Mouse (Mus musculus): ENCODE data around the gene Slc35a5.

DNA sequence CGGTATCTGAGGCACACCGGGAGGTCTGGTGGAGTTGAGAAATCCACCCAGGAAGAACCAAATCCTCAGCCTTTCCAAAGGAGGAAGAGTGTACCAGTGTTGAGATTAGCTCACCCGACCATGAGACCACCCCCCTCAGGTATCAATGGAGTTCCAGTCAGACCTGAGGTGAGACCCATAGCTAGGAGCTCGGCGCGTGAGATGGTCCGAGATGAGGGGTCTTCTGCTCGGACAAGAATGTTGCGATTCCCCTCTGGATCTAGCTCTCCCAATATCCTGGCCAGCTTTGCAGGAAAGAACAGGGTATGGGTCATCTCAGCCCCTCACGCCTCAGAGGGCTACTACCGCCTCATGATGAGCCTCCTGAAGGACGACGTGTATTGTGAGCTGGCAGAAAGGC lies 63.5 kb downstream of the Slc35a5 start:
- TF ChIP-seq CTCF (IDR thresholded peaks at IDR 0.05; ENCODE audit: low read depth) (no peak), EP300 (optimal IDR thresholded peaks at IDR 0.05) (no peak)

Data from stomach, postnatal 0 days (tissue).